ENCODE assay signal across 21 mouse cellular contexts in genomic region chr7:135585125-135585687, GRCm38 (mm10). TPM values are rescaled to one million over a fixed set of nuclear protein-coding genes. Genes with fewer than 3 reads are reported as not detected.
"Had no signal": no experiment of that assay in that cellular context is flagged by ENCODE, and none has a peak within 500 bp of the region (broad histone marks: within the 10 kb centered on the region; RNA-seq: fewer than 3 reads in every experiment).

No protein-coding gene starts in this region.

- DNase-seq: retina, postnatal 1 day; right cerebral cortex, adult 18-20 months; right cerebral cortex, postnatal 14 days; right cerebral cortex, postnatal 25 days; right cerebral cortex, postnatal 4 days; spleen, adult 18-20 months; thymus, adult 18-20 months; thymus, adult 2 months; thymus, postnatal 14 days; thymus, postnatal 25 days; thymus, postnatal 36 days; thymus, postnatal 4 days had no signal

- H3K27ac ChIP-seq: neural tube, embryonic 13.5 days; neural tube, embryonic 15.5 days; stomach, embryonic 15.5 days; stomach, postnatal 0 days had no signal

- H3K27me3 ChIP-seq: neural tube, embryonic 13.5 days; neural tube, embryonic 15.5 days; stomach, embryonic 15.5 days had no signal

- H3K4me2 ChIP-seq: neural tube, embryonic 13.5 days; neural tube, embryonic 15.5 days; stomach, embryonic 15.5 days had no signal

- H3K4me1 ChIP-seq: stomach, embryonic 15.5 days had no signal

- H3K9ac ChIP-seq: neural tube, embryonic 13.5 days; neural tube, embryonic 15.5 days; stomach, embryonic 15.5 days had no signal

- H3K4me3 ChIP-seq: neural tube, embryonic 13.5 days; neural tube, embryonic 15.5 days; stomach, embryonic 15.5 days had no signal

- H3K36me3 ChIP-seq: neural tube, embryonic 13.5 days; neural tube, embryonic 15.5 days; stomach, embryonic 15.5 days had no signal

- H3K9me3 ChIP-seq: neural tube, embryonic 13.5 days; neural tube, embryonic 15.5 days; stomach, embryonic 15.5 days had no signal

RNA-seq across cellular contexts. Expression of gene Clrn3, which starts 56.8 kb away (rescaled TPM):
- total RNA-seq: neutrophil, adult 5-6 weeks had no signal
- polyA plus RNA-seq: neural tube, embryonic 13.5 days; neural tube, embryonic 14.5 days; neural tube, embryonic 15.5 days; spleen, adult 2 months; testis, adult 2 months; urinary bladder, adult 2 months had no signal
